Mouse (Mus musculus) granulocyte monocyte progenitor cell, adult 5-6 weeks (primary cell): ENCODE results near the gene Vmn1r48. TPM values are rescaled to one million over a fixed set of nuclear protein-coding genes. Genes with fewer than 3 reads are reported as not detected.
"Not testable (repeated sequence)": the region's sequence is repeated elsewhere in the genome, so short reads cannot be mapped to it uniquely, and the experiment has no call there.

Experiments used
- ATAC-seq: replicated peaks from 2 replicates; pipeline ENCODE4 v1.8.0; 2016; ENCODE audit warnings: mild to moderate bottlenecking, moderate TSS enrichment, inconsistent platforms; ENCODE audit not compliant: poor library complexity, severe bottlenecking
- total RNA-seq, 2 experiments: library from RNA; stranded (forward) in 1 of 2; stranded (reverse) in 1 of 2; fragments of 200-712, 200-1000 nt in 1 of 2; fragments of >200 nt in 1 of 2; fragmentation: Nextera tagmentation in 1 of 2; gene quantifications; 2 replicates each; pipeline ENCODE4 v1.2.3; 2014 to 2017

Gene Vmn1r48
- total RNA-seq (2014; fragmentation: Nextera tagmentation): not detected in 2 replicates
- total RNA-seq (2017): not detected in 2 replicates

- not testable (repeated sequence) for ATAC-seq
These were observed at the start of gene Vmn1r48 for GRCm38 (mm10) chr6:90036741-90037140. Gene Vmn1r48 (minus strand): TSS chr6:90036841.

- no peak for ATAC-seq
These were observed 41.8 kb upstream of the Vmn1r48 start, which contains the start of gene Vmn1r49 for GRCm38 (mm10) chr6:90078406-90078805. Gene Vmn1r49 (minus strand): TSS chr6:90078506.

GRCm38 (mm10) chr6:90015847-90016246 lies 20.8 kb downstream of the Vmn1r48 start, which contains the start of gene Vmn1r47:
Gene Vmn1r47 (plus strand): TSS chr6:90016147.
- ATAC-seq: not testable (repeated sequence)

- ATAC-seq: no peak
These were observed 50.7 kb downstream of the Vmn1r48 start for GRCm38 (mm10) chr6:89985989-89986388.

Other genes starting within 250 kb of the Vmn1r48 start
- gene Vmn1r42, start 160.4 kb downstream of the Vmn1r48 start, total RNA-seq (2014; fragmentation: Nextera tagmentation): not detected in 2 replicates
- not detected in 2 replicates for gene Vmn1r42, start 160.4 kb downstream of the Vmn1r48 start, total RNA-seq (2017)
- not detected in 2 replicates for gene Vmn1r43, start 160.4 kb downstream of the Vmn1r48 start, total RNA-seq (2014; fragmentation: Nextera tagmentation)
- not detected in 2 replicates for gene Vmn1r43, start 160.4 kb downstream of the Vmn1r48 start, total RNA-seq (2017)
- gene Vmn1r44, start 153.2 kb downstream of the Vmn1r48 start, total RNA-seq (2014; fragmentation: Nextera tagmentation): not detected in 2 replicates
- not detected in 2 replicates for gene Vmn1r44, start 153.2 kb downstream of the Vmn1r48 start, total RNA-seq (2017)
- not detected in 2 replicates for gene Vmn1r45, start 96.2 kb downstream of the Vmn1r48 start, total RNA-seq (2014; fragmentation: Nextera tagmentation)
- not detected in 2 replicates for gene Vmn1r45, start 96.2 kb downstream of the Vmn1r48 start, total RNA-seq (2017)
- gene Vmn1r46, start 67.5 kb downstream of the Vmn1r48 start, total RNA-seq (2014; fragmentation: Nextera tagmentation): not detected in 2 replicates
- not detected in 2 replicates for gene Vmn1r46, start 67.5 kb downstream of the Vmn1r48 start, total RNA-seq (2017)
- gene Vmn1r47, start 20.7 kb downstream of the Vmn1r48 start, total RNA-seq (2014; fragmentation: Nextera tagmentation): not detected in 2 replicates
- not detected in 2 replicates for gene Vmn1r47, start 20.7 kb downstream of the Vmn1r48 start, total RNA-seq (2017)
- gene Vmn1r49, start 41.7 kb upstream of the Vmn1r48 start, total RNA-seq (2014; fragmentation: Nextera tagmentation): not detected in 2 replicates
- not detected in 2 replicates for gene Vmn1r49, start 41.7 kb upstream of the Vmn1r48 start, total RNA-seq (2017)
- gene Vmn1r50, start 64.6 kb upstream of the Vmn1r48 start, total RNA-seq (2014; fragmentation: Nextera tagmentation): not detected in 2 replicates
- gene Vmn1r50, start 64.6 kb upstream of the Vmn1r48 start, total RNA-seq (2017): not detected in 2 replicates
- gene Vmn1r51, start 85.8 kb upstream of the Vmn1r48 start, total RNA-seq (2014; fragmentation: Nextera tagmentation): not detected in 2 replicates
- gene Vmn1r51, start 85.8 kb upstream of the Vmn1r48 start, total RNA-seq (2017): not detected in 2 replicates
- not detected in 2 replicates for gene Vmn1r52, start 138.0 kb upstream of the Vmn1r48 start, total RNA-seq (2014; fragmentation: Nextera tagmentation)
- gene Vmn1r52, start 138.0 kb upstream of the Vmn1r48 start, total RNA-seq (2017): not detected in 2 replicates
- gene V1ra8, start 166.0 kb upstream of the Vmn1r48 start, total RNA-seq (2014; fragmentation: Nextera tagmentation): not detected in 2 replicates
- gene V1ra8, start 166.0 kb upstream of the Vmn1r48 start, total RNA-seq (2017): not detected in 2 replicates
- not detected in 2 replicates for gene Vmn1r53, start 187.6 kb upstream of the Vmn1r48 start, total RNA-seq (2014; fragmentation: Nextera tagmentation)
- not detected in 2 replicates for gene Vmn1r53, start 187.6 kb upstream of the Vmn1r48 start, total RNA-seq (2017)
- gene Vmn1r54, start 209.5 kb upstream of the Vmn1r48 start, total RNA-seq (2014; fragmentation: Nextera tagmentation): not detected in 2 replicates
- not detected in 2 replicates for gene Vmn1r54, start 209.5 kb upstream of the Vmn1r48 start, total RNA-seq (2017)